9 mouse cellular contexts compared by ENCODE assay signal in the genomic region with DNA sequence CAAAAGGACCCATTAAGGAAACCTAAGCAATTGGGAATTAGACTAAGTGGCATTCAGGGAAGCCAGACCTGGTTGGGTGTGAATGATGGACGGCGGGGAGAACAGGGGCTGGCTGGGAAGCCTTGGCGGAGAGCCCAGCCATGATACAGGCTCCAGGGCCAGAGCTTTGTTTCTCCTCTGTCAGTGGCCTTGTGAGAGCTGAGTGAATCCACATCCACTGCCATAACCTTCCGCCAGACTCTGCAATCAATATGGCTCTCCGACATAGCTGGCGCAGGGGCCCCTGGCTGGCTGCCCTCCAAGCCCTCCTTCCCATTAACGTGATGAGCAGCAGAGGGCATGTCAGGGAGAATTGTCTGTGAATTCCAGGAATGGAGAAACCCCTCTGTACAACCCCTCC.
A peak's percentile ranks its signal among the peaks of the same experiment; 100 is the strongest.
DNase-seq lines count a peak whose midpoint lies in the region; ATAC-seq lines count a peak whose summit lies in the region.
"Had no signal": no experiment of that assay in that cellular context is flagged by ENCODE, and none has a peak within 500 bp of the region (broad histone marks: within the 10 kb centered on the region; RNA-seq: fewer than 3 reads in every experiment).

No protein-coding gene starts in this region.

- no peak overlapping the region for H3K9ac ChIP-seq in midbrain, embryonic 14.5 days (replicated peaks; ENCODE audit: low read length)
- H3K9ac ChIP-seq in neural tube, embryonic 15.5 days (replicated peaks): no peak overlapping the region
- H3K9ac ChIP-seq: liver, embryonic 14.5 days had no signal

- no peaks in the 10 kb centered on the region for H3K27me3 ChIP-seq in midbrain, embryonic 14.5 days (ENCODE audit: control insufficient read depth, insufficient read depth, low read length)
- no peaks in the 10 kb centered on the region for H3K27me3 ChIP-seq in midbrain, embryonic 10.5 days (ENCODE audit: low read depth, poor library complexity, severe bottlenecking)
- no peaks in the 10 kb centered on the region for H3K27me3 ChIP-seq in neural tube, embryonic 15.5 days (replicated peaks)

- DNase-seq in cerebellum, postnatal 4 days (ENCODE audit: low spot score in 2 of 2): peak; percentile 27 to 58
- DNase-seq in cerebellum, postnatal 36 days: no peak
- DNase-seq in midbrain, embryonic 14.5 days: peak; percentile 71
- no peak for DNase-seq in midbrain, embryonic 10.5 days (ENCODE audit: low spot score)
- DNase-seq in heart, postnatal 10 days: peak; percentile 71 to 79
- no peak for DNase-seq in thymus, postnatal 25 days
- DNase-seq in right cerebral cortex, postnatal 36 days (ENCODE audit: low spot score in 2 of 2): no peak

- no peak overlapping the region for H3K4me2 ChIP-seq in midbrain, embryonic 14.5 days (ENCODE audit: low read length)
- H3K4me2 ChIP-seq in neural tube, embryonic 15.5 days: no peak overlapping the region

- H3K36me3 ChIP-seq in midbrain, embryonic 14.5 days (ENCODE audit: control insufficient read depth, insufficient read depth, low read length): no peaks in the 10 kb centered on the region
- H3K36me3 ChIP-seq in midbrain, embryonic 10.5 days: no peaks in the 10 kb centered on the region; the same call in 1 of the 2 replicates
- no peaks in the 10 kb centered on the region for H3K36me3 ChIP-seq in neural tube, embryonic 15.5 days

- peak; percentile 50; the same call in 1 of the 2 replicates for ATAC-seq in midbrain, embryonic 14.5 days (ENCODE audit: low FRiP score, low TSS enrichment)
- peak; percentile 79 for ATAC-seq in neural tube, embryonic 15.5 days (ENCODE audit: low FRiP score)

- intact Hi-C loops in heart, postnatal 10 days (cut with DNase I): no loop called here

- H3K9me3 ChIP-seq in midbrain, embryonic 14.5 days (ENCODE audit: control insufficient read depth, low read length): no peaks in the 10 kb centered on the region
- H3K9me3 ChIP-seq in midbrain, embryonic 10.5 days (replicated peaks): no peaks in the 10 kb centered on the region
- no peaks in the 10 kb centered on the region for H3K9me3 ChIP-seq in neural tube, embryonic 15.5 days (replicated peaks)

- 0 out of 2 replicates have a peak, but pooled peaks cover 6% of the 10 kb centered on the region for H3K4me1 ChIP-seq in midbrain, embryonic 14.5 days (ENCODE audit: control insufficient read depth, insufficient read depth, low read length)
- peaks cover 11% of the 10 kb centered on the region; the same call in 1 of the 2 replicates for H3K4me1 ChIP-seq in midbrain, embryonic 10.5 days
- H3K4me1 ChIP-seq in neural tube, embryonic 15.5 days: peaks cover 25% of the 10 kb centered on the region

- 0 out of 2 replicates have a peak overlapping the region, but pooled peaks have one; percentile 0 for H3K27ac ChIP-seq in midbrain, embryonic 14.5 days (replicated peaks; ENCODE audit: low read depth, low read length)
- no peak overlapping the region for H3K27ac ChIP-seq in midbrain, embryonic 10.5 days (replicated peaks)
- H3K27ac ChIP-seq in neural tube, embryonic 15.5 days (replicated peaks): no peak overlapping the region
- H3K27ac ChIP-seq: liver, embryonic 14.5 days had no signal

- no peak overlapping the region for H3K4me3 ChIP-seq in midbrain, embryonic 14.5 days (replicated peaks; ENCODE audit: low read depth, low read length)
- H3K4me3 ChIP-seq in midbrain, embryonic 10.5 days: no peak overlapping the region
- H3K4me3 ChIP-seq in neural tube, embryonic 15.5 days (replicated peaks): no peak overlapping the region

- WGBS in midbrain, embryonic 14.5 days: 60% methylated on average over 7 of the region's 7 CpGs
- WGBS in midbrain, embryonic 10.5 days: 93% methylated on average over 7 of the region's 7 CpGs
- 29% methylated on average over 7 of the region's 7 CpGs for WGBS in neural tube, embryonic 15.5 days

Comparison
In these comparisons a context has a peak if more than half of its experiments do, and no peak if none do; other contexts are left out.
1. DNase-seq: peak in cerebellum, postnatal 4 days (2 of 2), midbrain, embryonic 14.5 days (single experiment) and heart, postnatal 10 days (2 of 2); none in cerebellum, postnatal 36 days (0 of 2), midbrain, embryonic 10.5 days (single experiment), thymus, postnatal 25 days (single experiment) and right cerebral cortex, postnatal 36 days (0 of 2).